Mouse (Mus musculus) liver, embryonic 11.5 days (tissue): ENCODE measurements around the gene Acp5. TPM values are rescaled to one million over a fixed set of nuclear protein-coding genes. Genes with fewer than 3 reads are reported as not detected.
A peak's percentile ranks its signal among the peaks of the same experiment; 100 is the strongest.

Experiments
- ATAC-seq: fragments of 200-750 bp; cut with Nextera tagmentation; replicated peaks from 2 replicates; pipeline ENCODE4 v1.8.0; 2017; ENCODE audit warnings: moderate number of reproducible peaks, mild to moderate bottlenecking, moderate TSS enrichment, moderate library complexity; ENCODE audit not compliant: low FRiP score
- DNase-seq: peaks from one replicate; pipeline ENCODE4 v3.0.0-alpha.2; 2017; ENCODE audit warnings: low spot score
- H3K27ac ChIP-seq: fragments of 300-500 bp; sonication (generic); 2 replicates; pipeline ENCODE4 v1.5.1; 2014; ENCODE audit warnings: mild to moderate bottlenecking, low read depth, low read length, control low read depth
- H3K27me3 ChIP-seq: fragments of 300-500 bp; sonication (generic); replicated peaks from 2 replicates; pipeline ENCODE4 v1.6.1; 2014; ENCODE audit warnings: low read length, mixed read lengths; ENCODE audit not compliant: control insufficient read depth, insufficient read depth
- H3K36me3 ChIP-seq: fragments of 300-500 bp; sonication (generic); 2 replicates; pipeline ENCODE4 v1.6.1; 2014; ENCODE audit warnings: mild to moderate bottlenecking, low read length, moderate library complexity, mixed read lengths; ENCODE audit not compliant: control insufficient read depth, insufficient read depth
- H3K4me1 ChIP-seq: fragments of 300-500 bp; sonication (generic); replicated peaks from 2 replicates; pipeline ENCODE4 v1.6.1; 2014; ENCODE audit warnings: low read length, mixed read lengths; ENCODE audit not compliant: control insufficient read depth, insufficient read depth
- H3K4me2 ChIP-seq: fragments of 300-500 bp; sonication (generic); 2 replicates; pipeline ENCODE4 v1.6.1; 2014; ENCODE audit warnings: mild to moderate bottlenecking, control low read depth, moderate library complexity
- H3K4me3 ChIP-seq: fragments of 300-500 bp; sonication (generic); 2 replicates; pipeline ENCODE4 v1.5.1; 2014; ENCODE audit warnings: low read depth, low read length, control low read depth
- H3K9ac ChIP-seq: fragments of 300-500 bp; sonication (generic); 2 replicates; pipeline ENCODE4 v1.6.1; 2014; ENCODE audit warnings: low read depth, low read length, control low read depth
- H3K9me3 ChIP-seq: fragments of 300-500 bp; sonication (generic); 2 replicates; pipeline ENCODE4 v1.6.1; 2016; ENCODE audit warnings: low read length, inconsistent platforms, mixed read lengths; ENCODE audit not compliant: control insufficient read depth
- WGBS: fragments of 180-500 bp; shearing (Covaris S2); extraction: QIAGEN DNeasy Blood & Tissue Kit; methylation state at CpG from one replicate; pipeline ENCODE4 v1.1.7; 2014; 5-methylcytosine and 5-hydroxymethylcytosine counted together
- polyA plus RNA-seq: library from polyadenylated mRNA; unstranded; fragments of >200 nt; fragmentation: Nextera tagmentation; extraction: Ambion mirVana; gene quantifications from 2 replicates; pipeline ENCODE4 v1.2.1, GENCODE M21; 2014

Acp5 gene
- polyA plus RNA-seq, 1 experiment from 2014 or later: 156 TPM

- Histone ChIP-seq H3K4me1 (peaks cover 37% of the 10 kb centered on the region), H3K27ac (peak overlapping the region; percentile 90), H3K9ac (peak overlapping the region; percentile 71), H3K27me3 (no peaks in the 10 kb centered on the region), H3K36me3 (0 out of 2 replicates have a peak, but pooled peaks cover 3% of the 10 kb centered on the region), H3K9me3 (peaks cover 4% of the 10 kb centered on the region; the same call in 1 of the 2 replicates), H3K4me2 (peak overlapping the region; percentile 95), H3K4me3 (peak overlapping the region; percentile 53)
- no peak for ATAC-seq
- WGBS: 69% methylated on average over 7 of the region's 7 CpGs
- DNase-seq: no peak
Measured at GRCm38 (mm10) chr9:22134246-22134890, 1.1 kb downstream of the Acp5 start.

GRCm38 (mm10) chr9:22132220-22132619 is 3.3 kb downstream of the Acp5 start:
- H3K4me1 ChIP-seq: peaks cover 31% of the 10 kb centered on the region
- no peaks in the 10 kb centered on the region for H3K9me3 ChIP-seq
- H3K27me3 ChIP-seq: no peaks in the 10 kb centered on the region
- peak overlapping the region; percentile 53 for H3K4me3 ChIP-seq
- 45% methylated on average over 11 of the region's 11 CpGs for WGBS
- H3K36me3 ChIP-seq: 0 out of 2 replicates have a peak, but pooled peaks cover 3% of the 10 kb centered on the region
- peak overlapping the region; percentile 0 for H3K27ac ChIP-seq
- H3K4me2 ChIP-seq: peak overlapping the region; percentile 95
- ATAC-seq (no peak), DNase-seq (no peak)
- peak overlapping the region; percentile 69 for H3K9ac ChIP-seq

- H3K9me3 ChIP-seq: no peaks in the 10 kb centered on the region
- peaks cover 3% of the 10 kb centered on the region; the same call in 1 of the 2 replicates for H3K36me3 ChIP-seq
- H3K9ac ChIP-seq: peak overlapping the region; percentile 69
- 1% methylated on average over 34 of the region's 35 CpGs for WGBS
- H3K27me3 ChIP-seq: no peaks in the 10 kb centered on the region
- H3K4me3 ChIP-seq: peak overlapping the region; percentile 53
- DNase-seq (peak; percentile 65), ATAC-seq (peak; percentile 42)
- H3K4me2 ChIP-seq: peak overlapping the region; percentile 95
- peaks cover 23% of the 10 kb centered on the region for H3K4me1 ChIP-seq
- peak overlapping the region; percentile 0 for H3K27ac ChIP-seq
Measured at GRCm38 (mm10) chr9:22131226-22131981, 4.1 kb downstream of the Acp5 start.

- no peaks in the 10 kb centered on the region for H3K9me3 ChIP-seq
- ATAC-seq: no peak
- H3K36me3 ChIP-seq: peaks cover 3% of the 10 kb centered on the region; the same call in 1 of the 2 replicates
- H3K4me2 ChIP-seq: no peak overlapping the region
- 83% methylated on average over 15 of the region's 15 CpGs for WGBS
- no peak overlapping the region for H3K9ac ChIP-seq
- H3K4me3 ChIP-seq: no peak overlapping the region
- peaks cover 17% of the 10 kb centered on the region for H3K4me1 ChIP-seq
- no peaks in the 10 kb centered on the region for H3K27me3 ChIP-seq
- DNase-seq: no peak
- H3K27ac ChIP-seq: no peak overlapping the region
Measured at GRCm38 (mm10) chr9:22125246-22126027, 10.1 kb downstream of the Acp5 start.

- no peak overlapping the region for H3K4me3 ChIP-seq
- ATAC-seq (no peak), DNase-seq (no peak)
- no peak overlapping the region for H3K9ac ChIP-seq
- H3K4me2 ChIP-seq: no peak overlapping the region
- 79% methylated on average over 3 of the region's 3 CpGs for WGBS
- H3K4me1 ChIP-seq: peaks cover 16% of the 10 kb centered on the region
- H3K36me3 ChIP-seq: no peaks in the 10 kb centered on the region; the same call in 1 of the 2 replicates
- no peaks in the 10 kb centered on the region for H3K27me3 ChIP-seq
- H3K27ac ChIP-seq: no peak overlapping the region
- H3K9me3 ChIP-seq: no peaks in the 10 kb centered on the region
Measured at GRCm38 (mm10) chr9:22124169-22124568, 11.3 kb downstream of the Acp5 start.

GRCm38 (mm10) chr9:22123069-22123609 is 12.4 kb downstream of the Acp5 start:
- Histone ChIP-seq H3K9me3 (no peaks in the 10 kb centered on the region), H3K4me3 (no peak overlapping the region), H3K4me2 (no peak overlapping the region), H3K27ac (no peak overlapping the region), H3K9ac (no peak overlapping the region), H3K36me3 (no peaks in the 10 kb centered on the region; the same call in 1 of the 2 replicates), H3K4me1 (peaks cover 16% of the 10 kb centered on the region), H3K27me3 (no peaks in the 10 kb centered on the region)
- peak; percentile 29; the same call in 1 of the 2 replicates for ATAC-seq
- 80% methylated on average over 7 of the region's 7 CpGs for WGBS
- no peak for DNase-seq

- Histone ChIP-seq H3K27ac (0 out of 2 replicates have a peak overlapping the region, but pooled peaks have one; percentile 28), H3K9ac (no peak overlapping the region)
Measured at GRCm38 (mm10) chr9:22122005-22122404, 13.5 kb downstream of the Acp5 start.

GRCm38 (mm10) chr9:22121545-22121944 is 14.0 kb downstream of the Acp5 start:
- no peaks in the 10 kb centered on the region for H3K27me3 ChIP-seq
- ATAC-seq: peak; percentile 48; the same call in 1 of the 2 replicates
- no peak overlapping the region for H3K9ac ChIP-seq
- no peaks in the 10 kb centered on the region for H3K9me3 ChIP-seq
- DNase-seq: no peak
- H3K27ac ChIP-seq: 0 out of 2 replicates have a peak overlapping the region, but pooled peaks have one; percentile 28
- no peaks in the 10 kb centered on the region for H3K36me3 ChIP-seq
- H3K4me2 ChIP-seq: no peak overlapping the region
- no peak overlapping the region for H3K4me3 ChIP-seq
- peaks cover 19% of the 10 kb centered on the region for H3K4me1 ChIP-seq

More at GRCm38 (mm10) chr9:22122005-22122404, 13.5 kb downstream of the Acp5 start:
- Histone ChIP-seq H3K9me3 (no peaks in the 10 kb centered on the region), H3K4me2 (no peak overlapping the region), H3K36me3 (no peaks in the 10 kb centered on the region; the same call in 1 of the 2 replicates), H3K27me3 (no peaks in the 10 kb centered on the region), H3K4me3 (no peak overlapping the region), H3K4me1 (peaks cover 19% of the 10 kb centered on the region)
- DNase-seq (no peak), ATAC-seq (no peak)
- WGBS: 74% methylated on average over 3 of the region's 3 CpGs
